Mouse (Mus musculus) Patski (cell line): ENCODE results near the gene Magi1. TPM values are rescaled to one million over a fixed set of nuclear protein-coding genes. Genes with fewer than 3 reads are reported as not detected.

Experiments used
- ATAC-seq: fragments of 100-300 bp; one replicate; pipeline ENCODE4 v1.8.0; 2021
- CTCF ChIA-PET: fragments of 350-600 bp; sonication (Branson Sonifier 250); formaldehyde crosslinking; loops from one replicate; lab custom pipeline; 2022; ENCODE audit warnings: inconsistent platforms; lab: Charles Lee
- POLR2A ChIA-PET: fragments of 350-600 bp; sonication (Branson Sonifier 250); formaldehyde crosslinking; loops from one replicate; lab custom pipeline; 2022; ENCODE audit warnings: antibody characterized with exemption, inconsistent platforms; lab: Charles Lee
- DNase-seq: peaks from one replicate; pipeline ENCODE4 v3.0.0-alpha.2; 2011; ENCODE audit warnings: low read depth, low spot score
- H3K27me3 ChIP-seq: fragments of 371-371 bp; one replicate; pipeline ENCODE4 v1.5.1; 2021
- CTCF ChIP-seq: fragments of 100-300 bp; IDR thresholded peaks from one replicate; pipeline ENCODE4 v1.5.1; 2021
- in situ Hi-C: fragments of 300-500 bp; cut with MboI; formaldehyde crosslinking; loops from 3 replicates; pipeline ENCODE4 v1.11.1; 2018; ENCODE audit warnings: low pct_unique_long_range_greater_than_20kb, mixed read lengths
- polyA plus RNA-seq: library from polyadenylated mRNA; unstranded; gene quantifications from one replicate; pipeline ENCODE4 v1.2.3, GENCODE M21; 2021

Magi1 gene
- polyA plus RNA-seq, 1 experiment from 2014 or later, result 24.3 TPM

DNA sequence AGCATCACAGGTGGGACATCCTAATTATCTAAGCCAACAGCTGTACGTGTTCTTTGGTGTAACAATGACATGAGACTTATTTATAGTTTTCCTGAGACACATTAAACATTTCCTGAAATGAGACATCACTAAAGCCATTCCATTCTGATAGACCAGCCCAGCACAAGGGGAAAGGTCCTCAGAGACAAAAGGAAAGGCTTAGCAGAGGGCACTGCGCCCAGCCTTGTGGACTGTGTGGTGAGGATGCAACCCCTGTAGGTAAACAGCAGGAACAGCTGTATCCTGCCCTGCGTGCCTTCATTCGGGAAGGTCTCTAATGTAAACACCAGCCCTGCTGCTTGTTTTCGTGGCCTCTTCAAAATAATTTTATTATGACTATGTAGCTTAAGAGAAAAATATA is 94.3 kb downstream of the Magi1 start:
- POLR2A ChIA-PET, result interaction anchor here (0.6 kb wide), 1 partner anchor 105 kb away, joined by 3 read pairs; no protein-coding TSS in a partner anchor
- ATAC-seq (no peak), DNase-seq (no peak)
- no peaks in the 10 kb centered on the region for H3K27me3 ChIP-seq
- in situ Hi-C loops, result no loop called here
- TF ChIP-seq CTCF, result no peak
- CTCF ChIA-PET, result no interaction called here

- no peak for DNase-seq
- POLR2A ChIA-PET, result interaction anchor here (1.2 kb wide), 1 partner anchor 96 kb away, joined by 3 read pairs; no protein-coding TSS in a partner anchor
- CTCF ChIA-PET, result interaction anchor here (0.8 to 2.1 kb wide), 4 partner anchors 8 to 322 kb away, joined by 3 to 5 read pairs (median 4); no protein-coding TSS in a partner anchor
- ATAC-seq, result no peak
- TF ChIP-seq CTCF, result no peak
- in situ Hi-C loops, result no loop called here
- H3K27me3 ChIP-seq, result no peaks in the 10 kb centered on the region
These were observed 96.9 kb downstream of the Magi1 start for GRCm38 (mm10) chr6:94186628-94187319.

DNA sequence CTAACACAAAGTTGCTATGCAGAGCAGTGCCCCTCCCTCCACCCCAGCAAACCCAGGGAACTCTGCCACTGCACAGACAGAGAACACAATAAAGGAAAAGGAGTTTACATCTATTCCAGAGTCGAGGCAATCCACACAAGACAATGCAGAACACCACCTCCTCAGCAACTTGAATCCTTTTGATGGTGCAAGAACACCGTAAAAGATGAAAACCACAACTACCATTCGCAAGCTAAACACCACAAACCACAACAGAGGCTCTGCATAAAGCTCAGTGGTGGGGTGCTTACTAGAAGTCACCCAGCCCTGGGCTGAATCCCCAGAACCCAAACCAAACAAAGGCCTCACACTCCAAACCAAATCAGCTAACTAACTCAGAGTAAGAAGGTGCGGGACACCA is 99.4 kb downstream of the Magi1 start:
- in situ Hi-C loops, result no loop called here

DNA sequence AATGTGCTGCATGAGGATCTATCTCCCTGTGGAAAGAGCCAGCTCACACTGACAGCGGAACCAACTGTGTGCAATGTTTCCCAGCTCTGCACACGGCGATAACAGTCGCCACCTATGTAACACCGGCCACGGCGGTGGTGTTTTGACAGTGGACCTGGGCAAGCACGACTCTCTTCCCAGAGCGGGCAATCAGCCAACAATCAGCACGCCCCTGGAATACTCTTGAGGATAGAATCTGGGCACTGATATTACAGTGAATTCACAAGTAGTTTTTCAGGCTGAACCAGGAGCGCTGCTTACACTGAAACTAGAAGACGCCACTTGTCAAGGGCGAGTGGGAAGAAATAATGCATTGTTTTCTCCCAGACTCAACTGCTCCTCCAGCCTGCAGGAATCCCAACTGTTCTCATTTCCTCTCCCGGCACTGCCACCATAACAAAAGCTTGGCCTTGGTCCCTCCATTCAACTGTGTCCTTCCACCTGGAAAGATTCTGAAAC is 100.3 kb downstream of the Magi1 start:
- in situ Hi-C loops, result no loop called here
- TF ChIP-seq CTCF, result no peak
- H3K27me3 ChIP-seq, result no peaks in the 10 kb centered on the region
- DNase-seq, result no peak
- POLR2A ChIA-PET, result interaction anchor here (1.4 kb wide), 1 partner anchor 13 kb away, joined by 6 read pairs; no protein-coding TSS in a partner anchor
- no peak for ATAC-seq
- CTCF ChIA-PET, result no interaction called here

More for the DNA sequence above, 99.4 kb downstream of the Magi1 start:
- ChIA-PET CTCF (no interaction called here), POLR2A (interaction anchor here (1.4 kb wide), 1 partner anchor 12 kb away, joined by 6 read pairs; no protein-coding TSS in a partner anchor)
- ATAC-seq (no peak), DNase-seq (no peak)
- H3K27me3 ChIP-seq, result no peaks in the 10 kb centered on the region
- no peak for TF ChIP-seq CTCF

DNA sequence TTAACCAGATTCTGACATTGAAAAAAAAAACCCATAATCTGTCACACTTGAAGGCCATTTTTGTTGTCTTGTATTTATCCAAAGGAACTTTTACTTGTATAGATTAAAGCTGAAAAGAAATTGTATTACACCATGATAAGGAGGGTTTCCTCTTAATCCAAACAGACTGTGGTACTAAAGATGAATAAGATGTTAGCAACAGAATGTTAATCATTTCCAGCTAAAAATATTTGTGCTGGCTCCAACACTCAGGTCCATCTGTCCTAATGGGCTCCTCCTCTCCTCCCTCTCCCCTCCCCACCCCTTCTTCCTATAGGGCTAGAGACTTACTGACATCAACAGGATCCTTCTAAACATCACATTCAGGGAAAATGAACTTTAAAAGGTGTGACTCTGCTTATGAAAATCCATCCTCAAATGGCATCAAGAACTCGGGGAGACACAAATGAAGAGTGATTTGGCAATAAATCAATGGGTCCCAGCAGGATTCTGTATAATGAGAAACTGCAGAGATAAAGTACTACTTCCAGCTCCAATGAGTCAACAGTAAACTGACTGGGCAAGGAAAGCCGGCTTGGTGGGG is 102.0 kb downstream of the Magi1 start:
- ATAC-seq, result no peak
- CTCF ChIA-PET, result interaction anchor here (0.9 to 1.3 kb wide), 2 partner anchors 21 to 36 kb away, joined by 3 read pairs; no protein-coding TSS in a partner anchor
- POLR2A ChIA-PET, result interaction anchor here (0.6 kb wide), 1 partner anchor 456 kb away, joined by 4 read pairs; no protein-coding TSS in a partner anchor
- no peak for DNase-seq
- no peak for TF ChIP-seq CTCF
- no peaks in the 10 kb centered on the region for H3K27me3 ChIP-seq
- in situ Hi-C loops, result no loop called here

DNA sequence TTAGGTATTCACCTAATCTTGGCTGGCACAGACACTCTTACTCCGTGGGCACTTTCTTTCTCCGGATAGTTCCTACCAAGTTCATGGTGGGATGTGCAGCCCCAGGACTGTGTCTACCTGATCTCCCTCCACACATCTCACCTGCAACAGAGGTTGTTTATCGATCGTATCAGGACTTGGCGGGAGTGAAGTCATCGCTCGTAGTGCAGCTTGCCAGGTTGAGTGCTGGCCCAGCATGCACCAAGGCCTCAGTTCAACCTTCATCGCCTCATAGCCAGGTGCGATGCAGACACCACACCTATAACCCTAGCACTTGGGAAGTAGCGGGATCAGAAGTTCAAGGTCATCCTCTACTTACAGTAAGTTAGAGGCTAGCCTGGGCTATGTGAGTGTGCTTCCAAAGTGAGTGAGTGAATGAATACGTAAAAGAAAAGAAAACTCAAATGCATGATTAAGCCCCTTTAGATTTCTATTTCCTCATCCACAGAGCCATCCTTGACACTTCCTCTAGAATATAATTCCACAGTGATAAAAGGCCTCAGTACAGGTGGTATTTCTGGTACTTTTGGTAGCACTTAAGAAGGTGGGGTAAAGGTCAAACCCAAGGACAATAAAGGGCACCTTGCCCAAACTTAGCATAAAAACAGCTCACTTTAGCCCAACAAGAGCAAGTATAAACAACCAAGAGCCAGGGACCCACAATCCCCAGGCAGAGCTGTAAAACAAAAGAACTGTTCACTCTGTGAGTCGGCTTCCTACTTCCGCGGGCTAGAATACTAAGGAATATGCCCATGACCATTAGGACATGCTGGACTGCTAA is 103.2 kb downstream of the Magi1 start:
- CTCF ChIA-PET, result interaction anchor here (1.3 kb wide), 1 partner anchor 20 kb away, joined by 3 read pairs; no protein-coding TSS in a partner anchor
- in situ Hi-C loops, result no loop called here
- DNase-seq (no peak), ATAC-seq (no peak)
- H3K27me3 ChIP-seq, result no peaks in the 10 kb centered on the region
- no peak for TF ChIP-seq CTCF
- POLR2A ChIA-PET, result no interaction called here

DNA sequence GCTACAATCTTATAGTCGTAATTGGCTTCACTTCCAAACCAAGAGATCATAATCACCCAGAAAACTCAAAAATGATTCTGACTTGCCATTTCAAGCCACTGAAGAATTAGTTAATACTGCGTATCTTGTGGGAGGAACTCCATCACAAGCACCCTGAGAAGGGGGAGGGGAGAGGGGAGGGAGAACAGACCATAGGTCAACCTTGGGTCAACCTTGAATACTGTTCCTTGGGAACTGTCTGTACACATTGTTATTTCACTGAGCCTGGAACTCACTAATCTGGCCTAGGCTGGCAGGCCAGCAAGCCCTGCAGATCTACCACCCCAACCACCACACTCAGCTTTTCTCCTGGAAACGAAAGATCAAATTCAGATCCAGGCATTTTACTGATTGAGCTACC is 106.2 kb downstream of the Magi1 start:
- in situ Hi-C loops, result no loop called here
- no peak for DNase-seq
- CTCF ChIA-PET, result no interaction called here
- TF ChIP-seq CTCF, result no peak
- no peaks in the 10 kb centered on the region for H3K27me3 ChIP-seq
- POLR2A ChIA-PET, result no interaction called here
- ATAC-seq, result no peak

- CTCF ChIA-PET, result no interaction called here
- H3K27me3 ChIP-seq, result no peaks in the 10 kb centered on the region
- POLR2A ChIA-PET, result no interaction called here
- ATAC-seq (no peak), DNase-seq (no peak)
- in situ Hi-C loops, result no loop called here
- no peak for TF ChIP-seq CTCF
These were observed 107.0 kb downstream of the Magi1 start for GRCm38 (mm10) chr6:94176705-94177104.

DNA sequence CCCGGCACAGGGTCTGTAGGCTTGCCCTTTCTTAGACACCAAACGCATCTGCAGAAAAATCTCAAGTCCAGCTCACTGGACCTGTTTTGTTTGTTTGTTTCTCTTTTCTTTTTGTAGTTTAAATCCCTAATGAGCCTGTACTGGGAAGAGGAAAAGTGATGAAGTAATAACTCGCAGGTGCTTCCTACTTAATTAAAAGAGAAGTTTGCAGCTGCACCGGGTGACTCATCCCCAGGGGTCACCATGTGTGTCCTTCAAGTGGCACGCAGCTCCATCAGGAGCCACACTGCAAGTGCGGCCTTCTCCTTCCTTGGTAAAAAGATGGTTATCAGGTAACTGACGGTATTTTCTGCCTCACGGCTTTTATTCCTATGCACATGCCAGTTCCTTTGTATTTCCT is 112.5 kb downstream of the Magi1 start:
- CTCF ChIA-PET, result no interaction called here
- in situ Hi-C loops, result no loop called here
- ATAC-seq, result peak; percentile 47
- POLR2A ChIA-PET, result no interaction called here
- H3K27me3 ChIP-seq, result no peaks in the 10 kb centered on the region
- no peak for DNase-seq
- TF ChIP-seq CTCF, result no peak

GRCm38 (mm10) chr6:94169581-94170194 is 114.0 kb downstream of the Magi1 start:
- no peak for ATAC-seq
- ChIA-PET POLR2A (no interaction called here), CTCF (no interaction called here)
- no peak for DNase-seq
- no peak for TF ChIP-seq CTCF
- no peaks in the 10 kb centered on the region for H3K27me3 ChIP-seq
- in situ Hi-C loops, result no loop called here
